Mouse (Mus musculus): Measurements from ENCODE around the gene Tecr. TPM values are rescaled to one million over a fixed set of nuclear protein-coding genes. Genes with fewer than 3 reads are reported as not detected.

Tecr gene
- polyA plus RNA-seq, 1 experiment from 2014 or later, result 815 TPM

- WGBS, result 51% methylated on average over 3 of the region's 3 CpGs
- Histone ChIP-seq H3K27me3 (replicated peaks; ENCODE audit: control insufficient read depth, insufficient read depth, low read length) (no peaks in the 10 kb centered on the region), H3K4me1 (ENCODE audit: control insufficient read depth, insufficient read depth, low read length) (peaks cover 14% of the 10 kb centered on the region), H3K27ac (ENCODE audit: low read depth, low read length) (no peak overlapping the region), H3K4me3 (ENCODE audit: low read depth, low read length) (peak overlapping the region; percentile 93), H3K9ac (ENCODE audit: low read length) (peak overlapping the region; percentile 93), H3K36me3 (ENCODE audit: control insufficient read depth, insufficient read depth, low read length) (peaks cover 14% of the 10 kb centered on the region; the same call in 1 of the 2 replicates), H3K4me2 (ENCODE audit: low read length) (peak overlapping the region; percentile 89), H3K9me3 (replicated peaks; ENCODE audit: control insufficient read depth, low read length) (no peaks in the 10 kb centered on the region)
- ATAC-seq (no peak), DNase-seq (ENCODE audit: low spot score) (no peak)
Measured at GRCm38 (mm10) chr8:83592682-83593081, 15.1 kb downstream of the Tecr start.

- no peak for DNase-seq (ENCODE audit: low spot score)
- H3K27ac ChIP-seq (ENCODE audit: low read depth, low read length), result no peak overlapping the region
- no peak for ATAC-seq
- H3K4me3 ChIP-seq (ENCODE audit: low read depth, low read length), result no peak overlapping the region
- H3K4me1 ChIP-seq (ENCODE audit: control insufficient read depth, insufficient read depth, low read length), result peaks cover 14% of the 10 kb centered on the region
- H3K27me3 ChIP-seq (replicated peaks; ENCODE audit: control insufficient read depth, insufficient read depth, low read length), result no peaks in the 10 kb centered on the region
- no peak overlapping the region for H3K9ac ChIP-seq (ENCODE audit: low read length)
- H3K4me2 ChIP-seq (ENCODE audit: low read length), result no peak overlapping the region
- H3K9me3 ChIP-seq (replicated peaks; ENCODE audit: control insufficient read depth, low read length), result no peaks in the 10 kb centered on the region
- 83% methylated on average over 7 of the region's 7 CpGs for WGBS
- peaks cover 14% of the 10 kb centered on the region; the same call in 1 of the 2 replicates for H3K36me3 ChIP-seq (ENCODE audit: control insufficient read depth, insufficient read depth, low read length)
Measured at GRCm38 (mm10) chr8:83590488-83591023, 17.2 kb downstream of the Tecr start.

GRCm38 (mm10) chr8:83588886-83589285, 18.9 kb downstream of the Tecr start:
- 96% methylated on average over 5 of the region's 5 CpGs for WGBS
- no peak overlapping the region for H3K9ac ChIP-seq (ENCODE audit: low read length)
- peaks cover 24% of the 10 kb centered on the region for H3K36me3 ChIP-seq (ENCODE audit: control insufficient read depth, insufficient read depth, low read length)
- no peaks in the 10 kb centered on the region for H3K27me3 ChIP-seq (replicated peaks; ENCODE audit: control insufficient read depth, insufficient read depth, low read length)
- ATAC-seq (no peak), DNase-seq (ENCODE audit: low spot score) (no peak)
- H3K4me2 ChIP-seq (ENCODE audit: low read length), result no peak overlapping the region
- no peak overlapping the region for H3K27ac ChIP-seq (ENCODE audit: low read depth, low read length)
- peaks cover 14% of the 10 kb centered on the region for H3K4me1 ChIP-seq (ENCODE audit: control insufficient read depth, insufficient read depth, low read length)
- no peak overlapping the region for H3K4me3 ChIP-seq (ENCODE audit: low read depth, low read length)
- H3K9me3 ChIP-seq (replicated peaks; ENCODE audit: control insufficient read depth, low read length), result no peaks in the 10 kb centered on the region

GRCm38 (mm10) chr8:83587644-83588043, 20.1 kb downstream of the Tecr start:
- ATAC-seq (no peak), DNase-seq (ENCODE audit: low spot score) (no peak)
- Histone ChIP-seq H3K36me3 (ENCODE audit: control insufficient read depth, insufficient read depth, low read length) (peaks cover 28% of the 10 kb centered on the region), H3K9ac (ENCODE audit: low read length) (no peak overlapping the region), H3K27me3 (replicated peaks; ENCODE audit: control insufficient read depth, insufficient read depth, low read length) (no peaks in the 10 kb centered on the region), H3K4me2 (ENCODE audit: low read length) (no peak overlapping the region), H3K4me3 (ENCODE audit: low read depth, low read length) (no peak overlapping the region), H3K9me3 (replicated peaks; ENCODE audit: control insufficient read depth, low read length) (no peaks in the 10 kb centered on the region), H3K27ac (ENCODE audit: low read depth, low read length) (no peak overlapping the region), H3K4me1 (ENCODE audit: control insufficient read depth, insufficient read depth, low read length) (peaks cover 12% of the 10 kb centered on the region)
- 91% methylated on average over 6 of the region's 6 CpGs for WGBS

GRCm38 (mm10) chr8:83585333-83585732, 22.4 kb downstream of the Tecr start:
- no peak for ATAC-seq
- 83% methylated on average over 3 of the region's 3 CpGs for WGBS
- H3K9me3 ChIP-seq (replicated peaks; ENCODE audit: control insufficient read depth, low read length), result no peaks in the 10 kb centered on the region

GRCm38 (mm10) chr8:83584771-83585170, 23.0 kb downstream of the Tecr start:
- Histone ChIP-seq H3K9ac (ENCODE audit: low read length) (no peak overlapping the region), H3K27me3 (replicated peaks; ENCODE audit: control insufficient read depth, insufficient read depth, low read length) (no peaks in the 10 kb centered on the region), H3K4me2 (ENCODE audit: low read length) (no peak overlapping the region), H3K4me1 (ENCODE audit: control insufficient read depth, insufficient read depth, low read length) (no peaks in the 10 kb centered on the region), H3K9me3 (replicated peaks; ENCODE audit: control insufficient read depth, low read length) (no peaks in the 10 kb centered on the region), H3K4me3 (ENCODE audit: low read depth, low read length) (no peak overlapping the region), H3K27ac (ENCODE audit: low read depth, low read length) (0 out of 2 replicates have a peak overlapping the region, but pooled peaks have one; percentile 21), H3K36me3 (ENCODE audit: control insufficient read depth, insufficient read depth, low read length) (peaks cover 25% of the 10 kb centered on the region)
- 87% methylated on average over 1 of the region's 1 CpGs for WGBS
- no peak for DNase-seq (ENCODE audit: low spot score)
- ATAC-seq, result no peak

More at GRCm38 (mm10) chr8:83585333-83585732, 22.4 kb downstream of the Tecr start:
- Histone ChIP-seq H3K27ac (ENCODE audit: low read depth, low read length) (no peak overlapping the region), H3K36me3 (ENCODE audit: control insufficient read depth, insufficient read depth, low read length) (peaks cover 28% of the 10 kb centered on the region), H3K9ac (ENCODE audit: low read length) (no peak overlapping the region), H3K4me3 (ENCODE audit: low read depth, low read length) (no peak overlapping the region), H3K4me2 (ENCODE audit: low read length) (no peak overlapping the region), H3K4me1 (ENCODE audit: control insufficient read depth, insufficient read depth, low read length) (no peaks in the 10 kb centered on the region), H3K27me3 (replicated peaks; ENCODE audit: control insufficient read depth, insufficient read depth, low read length) (no peaks in the 10 kb centered on the region)
- no peak for DNase-seq (ENCODE audit: low spot score)

- H3K36me3 ChIP-seq (ENCODE audit: control insufficient read depth, insufficient read depth, low read length), result peaks cover 16% of the 10 kb centered on the region
- 87% methylated on average over 15 of the region's 15 CpGs for WGBS
- H3K4me2 ChIP-seq (ENCODE audit: low read length), result no peak overlapping the region
- no peak for ATAC-seq
- no peaks in the 10 kb centered on the region for H3K4me1 ChIP-seq (ENCODE audit: control insufficient read depth, insufficient read depth, low read length)
- no peaks in the 10 kb centered on the region for H3K27me3 ChIP-seq (replicated peaks; ENCODE audit: control insufficient read depth, insufficient read depth, low read length)
- H3K4me3 ChIP-seq (ENCODE audit: low read depth, low read length), result no peak overlapping the region
- no peak for DNase-seq (ENCODE audit: low spot score)
- H3K27ac ChIP-seq (ENCODE audit: low read depth, low read length), result no peak overlapping the region
- no peak overlapping the region for H3K9ac ChIP-seq (ENCODE audit: low read length)
- H3K9me3 ChIP-seq (replicated peaks; ENCODE audit: control insufficient read depth, low read length), result no peaks in the 10 kb centered on the region
Measured at GRCm38 (mm10) chr8:83583236-83583635, 24.5 kb downstream of the Tecr start.

- Histone ChIP-seq H3K4me1 (ENCODE audit: control insufficient read depth, insufficient read depth, low read length) (no peaks in the 10 kb centered on the region), H3K9me3 (replicated peaks; ENCODE audit: control insufficient read depth, low read length) (no peaks in the 10 kb centered on the region), H3K27ac (ENCODE audit: low read depth, low read length) (no peak overlapping the region), H3K9ac (ENCODE audit: low read length) (no peak overlapping the region), H3K4me2 (ENCODE audit: low read length) (no peak overlapping the region), H3K27me3 (replicated peaks; ENCODE audit: control insufficient read depth, insufficient read depth, low read length) (no peaks in the 10 kb centered on the region), H3K36me3 (ENCODE audit: control insufficient read depth, insufficient read depth, low read length) (peaks cover 14% of the 10 kb centered on the region), H3K4me3 (ENCODE audit: low read depth, low read length) (no peak overlapping the region)
- WGBS, result 87% methylated on average over 8 of the region's 8 CpGs
- DNase-seq (ENCODE audit: low spot score), result no peak
- ATAC-seq, result no peak
Measured at GRCm38 (mm10) chr8:83582226-83582625, 25.5 kb downstream of the Tecr start.

GRCm38 (mm10) chr8:83580826-83581225, 26.9 kb downstream of the Tecr start:
- Histone ChIP-seq H3K4me3 (ENCODE audit: low read depth, low read length) (no peak overlapping the region), H3K4me1 (ENCODE audit: control insufficient read depth, insufficient read depth, low read length) (no peaks in the 10 kb centered on the region), H3K36me3 (ENCODE audit: control insufficient read depth, insufficient read depth, low read length) (peaks cover 14% of the 10 kb centered on the region), H3K9me3 (replicated peaks; ENCODE audit: control insufficient read depth, low read length) (no peaks in the 10 kb centered on the region), H3K4me2 (ENCODE audit: low read length) (no peak overlapping the region), H3K27ac (ENCODE audit: low read depth, low read length) (no peak overlapping the region), H3K27me3 (replicated peaks; ENCODE audit: control insufficient read depth, insufficient read depth, low read length) (no peaks in the 10 kb centered on the region), H3K9ac (ENCODE audit: low read length) (no peak overlapping the region)
- WGBS, result 93% methylated on average over 8 of the region's 8 CpGs
- no peak for DNase-seq (ENCODE audit: low spot score)
- no peak for ATAC-seq
